Mouse (Mus musculus) intestine, embryonic 15.5 days (tissue): ENCODE measurements around the gene Tcf21. TPM values are rescaled to one million over a fixed set of nuclear protein-coding genes. Genes with fewer than 3 reads are reported as not detected.

ENCODE experiments used
- polyA plus RNA-seq: library from polyadenylated mRNA; unstranded; fragments of >200 nt; fragmentation: Nextera tagmentation; extraction: Ambion mirVana; gene quantifications from 2 replicates; pipeline ENCODE4 v1.2.1, GENCODE M21; 2015

The Tcf21 gene
- polyA plus RNA-seq, 1 experiment from 2014 or later = 186 TPM

Other genes starting within 250 kb of the Tcf21 start
- 0.38 and 0.40 TPM in 2 replicates for gene Slc2a12, start 175.2 kb downstream of the Tcf21 start, polyA plus RNA-seq
- gene Tbpl1, start 88.2 kb downstream of the Tcf21 start, polyA plus RNA-seq = 47.7 and 54.8 TPM in 2 replicates